Mouse (Mus musculus): ENCODE measurements at regions not wholly inside any gene's neighbourhood (a gene's known extent, or its start where the extent isn't known, plus 50 kb on each side); places are given as distances from the start of the nearest gene placed in this dataset.

DNA sequence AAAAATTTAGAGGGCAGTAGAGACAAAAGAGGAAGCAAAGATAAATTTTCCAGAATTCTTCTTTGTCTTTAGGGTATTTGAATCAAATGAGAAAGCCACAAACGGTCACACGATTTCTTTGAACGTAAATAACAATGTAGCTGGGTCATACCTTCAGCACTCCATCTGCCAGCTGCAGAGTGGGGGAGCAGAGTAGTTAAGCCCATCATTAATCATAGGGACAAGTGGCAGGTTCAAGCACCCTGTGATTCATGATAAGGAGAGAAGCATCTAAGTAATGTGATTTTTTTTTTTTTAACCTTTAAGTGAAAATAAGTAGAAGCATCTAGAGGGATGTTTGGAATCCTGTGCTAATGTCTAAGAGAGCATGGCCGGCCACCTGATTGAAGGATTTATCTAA lies 300.6 kb downstream of the Jrkl start:
- H3K4me2 ChIP-seq (ENCODE audit: low read length), result no peak overlapping the region
- ATAC-seq (ENCODE audit: low FRiP score, low TSS enrichment) (no peak), DNase-seq (no peak)
- no peaks in the 10 kb centered on the region for H3K9me3 ChIP-seq (ENCODE audit: control insufficient read depth, low read length)
- H3K27me3 ChIP-seq (ENCODE audit: control insufficient read depth, insufficient read depth, low read length), result no peaks in the 10 kb centered on the region
- 84% methylated on average over 4 of the region's 4 CpGs for WGBS
- no peaks in the 10 kb centered on the region for H3K4me1 ChIP-seq (ENCODE audit: control insufficient read depth, insufficient read depth, low read length)
- no peak overlapping the region for H3K4me3 ChIP-seq (replicated peaks; ENCODE audit: low read depth, low read length)
- H3K9ac ChIP-seq (replicated peaks; ENCODE audit: low read length), result no peak overlapping the region
- no peaks in the 10 kb centered on the region for H3K36me3 ChIP-seq (ENCODE audit: control insufficient read depth, insufficient read depth, low read length)
- H3K27ac ChIP-seq (replicated peaks; ENCODE audit: low read depth, low read length), result no peak overlapping the region

DNA sequence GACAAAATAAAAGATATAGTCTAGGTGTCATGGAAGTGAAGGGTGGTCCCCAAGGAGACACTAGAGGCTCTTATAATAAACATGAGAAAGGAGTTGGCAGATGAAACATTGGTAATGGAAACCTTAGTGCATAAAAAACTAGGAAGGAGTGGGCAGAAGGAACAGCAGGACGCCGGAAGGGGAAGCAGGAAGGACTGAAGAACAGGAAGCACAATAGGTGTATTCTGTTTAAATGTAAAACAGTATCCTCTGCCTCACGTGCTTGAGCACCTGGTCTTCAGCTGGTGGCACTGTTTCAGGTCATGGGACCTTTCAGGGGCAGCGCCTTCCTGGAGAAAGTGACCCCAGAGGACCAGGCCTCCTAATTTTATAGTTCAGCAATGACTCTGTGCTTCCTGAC lies 310.6 kb downstream of the Jrkl start:
- H3K4me3 ChIP-seq (replicated peaks; ENCODE audit: low read depth, low read length), result no peak overlapping the region
- no peaks in the 10 kb centered on the region for H3K27me3 ChIP-seq (ENCODE audit: control insufficient read depth, insufficient read depth, low read length)
- H3K27ac ChIP-seq (replicated peaks; ENCODE audit: low read depth, low read length), result no peak overlapping the region
- H3K9me3 ChIP-seq (ENCODE audit: control insufficient read depth, low read length), result no peaks in the 10 kb centered on the region
- H3K36me3 ChIP-seq (ENCODE audit: control insufficient read depth, insufficient read depth, low read length), result no peaks in the 10 kb centered on the region
- no peak overlapping the region for H3K9ac ChIP-seq (replicated peaks; ENCODE audit: low read length)
- DNase-seq (no peak), ATAC-seq (ENCODE audit: low FRiP score, low TSS enrichment) (no peak)
- H3K4me2 ChIP-seq (ENCODE audit: low read length), result no peak overlapping the region
- no peaks in the 10 kb centered on the region for H3K4me1 ChIP-seq (ENCODE audit: control insufficient read depth, insufficient read depth, low read length)
- WGBS, result 82% methylated on average over 4 of the region's 4 CpGs

DNA sequence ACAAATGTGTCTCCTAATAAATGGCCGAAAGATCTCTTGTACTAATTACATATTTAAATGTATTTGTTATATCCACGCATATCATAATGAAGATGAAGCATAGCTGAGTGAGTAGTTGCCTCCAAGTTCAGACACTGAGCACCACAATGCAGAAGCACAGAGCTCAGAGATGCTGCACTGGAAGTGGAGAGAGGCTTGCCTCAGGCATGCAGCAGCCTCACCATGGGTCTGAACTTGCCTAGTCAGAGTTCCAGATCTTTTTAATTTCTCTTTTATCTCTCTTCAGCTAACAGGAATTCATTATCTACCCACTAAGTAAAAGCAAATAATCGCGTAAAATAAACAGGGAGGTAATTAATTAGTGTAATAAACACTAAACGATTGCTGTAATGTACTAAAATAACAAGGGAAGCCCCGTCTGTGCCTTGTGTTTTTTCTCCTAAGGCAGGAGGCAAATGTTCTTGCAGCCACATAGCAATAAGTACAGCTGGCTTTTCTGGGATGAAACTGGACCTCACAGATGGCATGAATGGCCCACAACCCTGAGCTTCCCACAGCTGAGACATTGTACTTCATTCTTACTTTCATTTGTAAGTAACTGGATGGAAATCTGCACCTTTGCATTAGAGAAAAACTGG lies 320.0 kb downstream of the Jrkl start:
- no peak overlapping the region for H3K4me2 ChIP-seq (ENCODE audit: low read length)
- no peaks in the 10 kb centered on the region for H3K4me1 ChIP-seq (ENCODE audit: control insufficient read depth, insufficient read depth, low read length)
- H3K9ac ChIP-seq (replicated peaks; ENCODE audit: low read length), result no peak overlapping the region
- H3K27me3 ChIP-seq (ENCODE audit: control insufficient read depth, insufficient read depth, low read length), result no peaks in the 10 kb centered on the region
- no peaks in the 10 kb centered on the region for H3K9me3 ChIP-seq (ENCODE audit: control insufficient read depth, low read length)
- ATAC-seq (ENCODE audit: low FRiP score, low TSS enrichment), result no peak
- WGBS, result 86% methylated on average over 6 of the region's 6 CpGs
- no peak overlapping the region for H3K27ac ChIP-seq (replicated peaks; ENCODE audit: low read depth, low read length)
- no peak overlapping the region for H3K4me3 ChIP-seq (replicated peaks; ENCODE audit: low read depth, low read length)
- H3K36me3 ChIP-seq (ENCODE audit: control insufficient read depth, insufficient read depth, low read length), result no peaks in the 10 kb centered on the region
- peak; percentile 14 for DNase-seq

DNA sequence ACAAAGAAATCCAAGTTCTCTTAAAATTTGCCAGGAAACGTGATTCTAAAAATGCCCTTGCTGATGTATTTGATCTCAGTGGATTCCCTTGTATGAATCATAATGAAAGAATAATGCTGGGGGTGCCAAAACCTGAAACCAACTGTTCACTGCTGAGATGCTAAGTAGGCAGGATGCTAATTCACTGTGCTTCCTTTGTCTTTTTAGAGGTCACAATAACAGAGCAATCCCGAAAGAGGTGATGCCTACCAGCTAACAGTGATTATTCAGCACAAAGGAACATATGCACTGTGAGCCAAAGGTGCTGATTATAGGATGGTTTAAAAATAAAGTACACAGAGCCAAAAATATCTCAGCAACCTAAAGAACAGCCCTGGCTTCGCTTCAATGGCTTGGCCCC lies 344.9 kb downstream of the Jrkl start:
- Histone ChIP-seq H3K4me3 (replicated peaks; ENCODE audit: low read depth, low read length) (no peak overlapping the region), H3K36me3 (ENCODE audit: control insufficient read depth, insufficient read depth, low read length) (no peaks in the 10 kb centered on the region), H3K4me1 (ENCODE audit: control insufficient read depth, insufficient read depth, low read length) (no peaks in the 10 kb centered on the region), H3K27ac (replicated peaks; ENCODE audit: low read depth, low read length) (no peak overlapping the region), H3K4me2 (ENCODE audit: low read length) (no peak overlapping the region), H3K9me3 (ENCODE audit: control insufficient read depth, low read length) (no peaks in the 10 kb centered on the region), H3K27me3 (ENCODE audit: control insufficient read depth, insufficient read depth, low read length) (no peaks in the 10 kb centered on the region), H3K9ac (replicated peaks; ENCODE audit: low read length) (no peak overlapping the region)
- ATAC-seq (ENCODE audit: low FRiP score, low TSS enrichment) (no peak), DNase-seq (no peak)
- 60% methylated on average over 3 of the region's 3 CpGs for WGBS

DNA sequence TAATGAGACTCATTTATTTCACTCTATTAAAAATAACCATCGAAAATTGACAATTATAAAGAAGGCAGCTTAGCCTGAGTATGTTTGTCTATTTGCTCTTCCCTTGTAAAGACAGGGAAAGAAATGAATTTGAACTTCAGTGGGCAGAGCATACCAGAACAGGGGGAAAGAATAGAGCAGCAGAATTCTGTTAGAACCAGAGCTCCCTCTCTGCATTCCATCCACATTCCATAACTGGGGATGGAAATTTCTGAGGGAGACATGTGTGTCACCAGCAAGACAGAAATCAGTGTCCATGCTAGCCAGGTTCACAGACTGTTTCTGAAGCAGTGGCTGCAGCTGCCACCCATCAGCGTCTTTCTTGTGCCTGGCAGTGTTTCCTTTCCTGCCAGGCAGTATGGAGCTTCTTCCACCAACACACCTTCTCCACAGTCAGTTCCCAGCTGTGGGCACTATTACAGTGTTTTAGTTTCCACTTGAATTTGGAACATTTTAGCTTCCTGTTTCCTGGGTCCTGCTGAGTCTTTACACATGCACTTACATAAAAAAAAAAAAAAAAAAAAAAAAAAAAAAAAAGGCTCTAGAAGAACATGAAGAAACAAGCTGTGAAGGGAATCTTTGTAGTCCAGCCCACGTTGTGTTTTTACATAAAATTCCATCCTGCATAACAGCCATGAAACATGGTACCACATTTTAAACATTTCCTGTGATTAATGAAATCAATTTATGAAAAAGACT lies 365.7 kb downstream of the Jrkl start:
- H3K4me1 ChIP-seq (ENCODE audit: control insufficient read depth, insufficient read depth, low read length), result no peaks in the 10 kb centered on the region
- DNase-seq, result no peak
- no peak overlapping the region for H3K27ac ChIP-seq (replicated peaks; ENCODE audit: low read depth, low read length)
- no peak for ATAC-seq (ENCODE audit: low FRiP score, low TSS enrichment)
- H3K9me3 ChIP-seq (ENCODE audit: control insufficient read depth, low read length), result no peaks in the 10 kb centered on the region
- H3K36me3 ChIP-seq (ENCODE audit: control insufficient read depth, insufficient read depth, low read length), result no peaks in the 10 kb centered on the region
- no peaks in the 10 kb centered on the region for H3K27me3 ChIP-seq (ENCODE audit: control insufficient read depth, insufficient read depth, low read length)
- H3K9ac ChIP-seq (replicated peaks; ENCODE audit: low read length), result no peak overlapping the region
- no peak overlapping the region for H3K4me2 ChIP-seq (ENCODE audit: low read length)
- 64% methylated on average over 3 of the region's 3 CpGs for WGBS
- no peak overlapping the region for H3K4me3 ChIP-seq (replicated peaks; ENCODE audit: low read depth, low read length)

DNA sequence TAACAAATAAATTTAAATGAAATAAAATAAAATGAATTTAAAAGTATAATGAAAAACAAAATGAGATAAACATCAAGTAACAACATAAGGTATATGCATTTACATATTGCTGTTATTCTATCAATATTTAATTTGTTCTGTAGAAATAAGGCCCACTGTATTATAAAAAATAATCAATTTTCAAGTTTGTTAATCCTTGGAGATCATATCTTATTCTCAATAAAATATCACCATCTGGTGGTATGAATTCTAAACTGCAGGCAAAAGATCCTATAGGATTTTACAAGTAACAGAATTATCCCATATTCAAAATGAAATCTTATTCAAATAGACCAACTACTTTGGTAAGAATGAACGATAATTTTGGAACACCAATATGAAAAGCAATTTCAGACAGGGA lies 369.1 kb downstream of the Jrkl start:
- H3K27ac ChIP-seq (replicated peaks; ENCODE audit: low read depth, low read length), result no peak overlapping the region
- WGBS, result 65% methylated on average over 1 of the region's 1 CpGs
- peak; percentile 79 for DNase-seq
- no peak overlapping the region for H3K4me2 ChIP-seq (ENCODE audit: low read length)
- H3K27me3 ChIP-seq (ENCODE audit: control insufficient read depth, insufficient read depth, low read length), result no peaks in the 10 kb centered on the region
- no peaks in the 10 kb centered on the region for H3K9me3 ChIP-seq (ENCODE audit: control insufficient read depth, low read length)
- no peak for ATAC-seq (ENCODE audit: low FRiP score, low TSS enrichment)
- no peak overlapping the region for H3K9ac ChIP-seq (replicated peaks; ENCODE audit: low read length)
- H3K4me1 ChIP-seq (ENCODE audit: control insufficient read depth, insufficient read depth, low read length), result no peaks in the 10 kb centered on the region
- H3K4me3 ChIP-seq (replicated peaks; ENCODE audit: low read depth, low read length), result no peak overlapping the region
- H3K36me3 ChIP-seq (ENCODE audit: control insufficient read depth, insufficient read depth, low read length), result no peaks in the 10 kb centered on the region

DNA sequence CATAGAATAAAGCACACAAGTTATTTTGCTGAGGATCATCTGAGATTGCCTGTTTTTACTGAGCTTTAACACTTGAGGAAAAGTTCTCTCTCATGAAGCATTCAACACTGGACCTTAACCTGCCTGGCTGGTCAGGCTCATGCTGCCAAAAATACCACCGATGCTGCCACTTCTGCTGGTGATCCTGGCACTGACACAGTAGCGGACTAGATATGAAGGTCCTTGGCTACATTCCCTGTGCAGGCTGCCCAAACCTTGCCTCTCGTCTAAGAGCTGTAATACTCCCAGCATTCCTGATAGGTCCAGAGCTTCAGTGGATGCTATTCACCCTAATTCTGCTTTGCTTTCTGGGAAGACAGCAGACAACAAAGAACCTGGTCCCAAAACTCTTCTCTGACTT lies 374.7 kb downstream of the Jrkl start:
- WGBS, result 91% methylated on average over 3 of the region's 3 CpGs
- Histone ChIP-seq H3K4me1 (ENCODE audit: control insufficient read depth, insufficient read depth, low read length) (no peaks in the 10 kb centered on the region), H3K4me3 (replicated peaks; ENCODE audit: low read depth, low read length) (no peak overlapping the region), H3K9ac (replicated peaks; ENCODE audit: low read length) (no peak overlapping the region), H3K36me3 (ENCODE audit: control insufficient read depth, insufficient read depth, low read length) (no peaks in the 10 kb centered on the region), H3K4me2 (ENCODE audit: low read length) (no peak overlapping the region), H3K27me3 (ENCODE audit: control insufficient read depth, insufficient read depth, low read length) (no peaks in the 10 kb centered on the region), H3K9me3 (ENCODE audit: control insufficient read depth, low read length) (no peaks in the 10 kb centered on the region), H3K27ac (replicated peaks; ENCODE audit: low read depth, low read length) (no peak overlapping the region)
- ATAC-seq (ENCODE audit: low FRiP score, low TSS enrichment), result no peak
- DNase-seq, result no peak
